Mouse (Mus musculus) C2C12 (cell line): ENCODE data around the gene Slc36a3. TPM values are rescaled to one million over a fixed set of nuclear protein-coding genes. Genes with fewer than 3 reads are reported as not detected.
"Not testable (repeated sequence)": the region's sequence is repeated elsewhere in the genome, so short reads cannot be mapped to it uniquely, and the experiment has no call there.

Experiments used
- H3K27me3 ChIP-seq: one replicate; pipeline ENCODE4 v1.6.1; 2011; ENCODE audit not compliant: control insufficient read depth, insufficient read depth, insufficient read length
- H3K36me3 ChIP-seq: one replicate; pipeline ENCODE4 v1.6.1; 2011; ENCODE audit not compliant: control insufficient read depth, insufficient read depth
- H3K4me3 ChIP-seq: one replicate; pipeline ENCODE4 v1.5.1; 2011; ENCODE audit warnings: mild to moderate bottlenecking, control low read depth; ENCODE audit not compliant: poor library complexity, insufficient read depth, severe bottlenecking
- H3K79me2 ChIP-seq: one replicate; pipeline ENCODE4 v1.6.1; 2011; ENCODE audit not compliant: control insufficient read depth, insufficient read depth
- H3K79me3 ChIP-seq: one replicate; pipeline ENCODE4 v1.6.1; 2011; ENCODE audit warnings: low read depth, control low read depth
- H3ac ChIP-seq: one replicate; pipeline ENCODE3; 2011; ENCODE audit warnings: low read depth; ENCODE audit not compliant: control insufficient read depth, insufficient read length
- CEBPB ChIP-seq: IDR thresholded peaks from one replicate; pipeline ENCODE4 v1.6.1; 2011; ENCODE audit warnings: low read depth, mild to moderate bottlenecking, control low read depth, moderate library complexity
- CTCF ChIP-seq: IDR thresholded peaks from one replicate; pipeline ENCODE4 v1.5.1; 2011; ENCODE audit not compliant: control insufficient read depth, insufficient read depth, insufficient read length
- FOSL1 ChIP-seq: IDR thresholded peaks from one replicate; pipeline ENCODE4 v1.8.0; 2011; ENCODE audit warnings: mild to moderate bottlenecking, low read length; ENCODE audit not compliant: poor library complexity, insufficient read depth, severe bottlenecking
- MAX ChIP-seq: IDR thresholded peaks from one replicate; pipeline ENCODE4 v1.6.1; 2011; ENCODE audit warnings: mild to moderate bottlenecking, control low read depth
- MYOD1 ChIP-seq: IDR thresholded peaks from one replicate; pipeline ENCODE4 v1.6.1; 2011; ENCODE audit warnings: low read depth; ENCODE audit not compliant: control insufficient read depth, insufficient read length
- MYOG ChIP-seq: IDR thresholded peaks from one replicate; pipeline ENCODE4 v1.6.1; 2011; ENCODE audit not compliant: control insufficient read depth, insufficient read length; ENCODE audit errors: extremely low read depth
- USF1 ChIP-seq: IDR thresholded peaks from one replicate; pipeline ENCODE4 v1.6.1; 2011; ENCODE audit warnings: low read depth, mild to moderate bottlenecking, control low read depth, moderate library complexity
- polyA plus RNA-seq: library from polyadenylated mRNA; unstranded; fragments of >200 nt; fragmentation: generic; extraction: Trizol; gene quantifications from one replicate; pipeline ENCODE4 v1.2.1, GENCODE M21; 2012; ENCODE audit warnings: missing spikeins

Gene Slc36a3
- polyA plus RNA-seq, 1 experiment = 0.01 TPM

GRCm38 (mm10) chr11:55097463-55098188 is 53.9 kb downstream of the Slc36a3 start, which contains the start of gene Gm2a:
Gene Gm2a (plus strand): TSS chr11:55098115.
- Histone ChIP-seq H3K79me3 (no peaks in the 10 kb centered on the region), H3ac (peak within 1 kb of the TSS; percentile 54), H3K79me2 (no peaks in the 10 kb centered on the region), H3K36me3 (no peaks in the 10 kb centered on the region), H3K27me3 (no peaks in the 10 kb centered on the region), H3K4me3 (no peak within 1 kb of the TSS)
- no peak for TF ChIP-seq MYOG
- TF ChIP-seq CEBPB = no peak

- Histone ChIP-seq H3K79me2 (no peaks in the 10 kb centered on the region), H3ac (peak overlapping the region; percentile 8), H3K27me3 (no peaks in the 10 kb centered on the region), H3K36me3 (no peaks in the 10 kb centered on the region), H3K79me3 (no peaks in the 10 kb centered on the region), H3K4me3 (no peak overlapping the region)
- no peak for TF ChIP-seq USF1
These were observed 54.6 kb downstream of the Slc36a3 start for GRCm38 (mm10) chr11:55096731-55097462.

GRCm38 (mm10) chr11:55096296-55096695 is 55.2 kb downstream of the Slc36a3 start:
- H3K79me3 ChIP-seq, H3K79me2 ChIP-seq: not testable (repeated sequence)

GRCm38 (mm10) chr11:55093096-55093495 is 58.4 kb downstream of the Slc36a3 start:
- no peaks in the 10 kb centered on the region for H3K36me3 ChIP-seq
- H3ac ChIP-seq = no peak overlapping the region
- no peak for TF ChIP-seq CEBPB
- no peak for TF ChIP-seq MYOD1
- TF ChIP-seq FOSL1 = no peak
- TF ChIP-seq CTCF = no peak
- H3K4me3 ChIP-seq = no peak overlapping the region
- H3K79me3 ChIP-seq = no peaks in the 10 kb centered on the region
- H3K79me2 ChIP-seq = no peaks in the 10 kb centered on the region
- peaks cover 3% of the 10 kb centered on the region for H3K27me3 ChIP-seq

More at GRCm38 (mm10) chr11:55096296-55096695, 55.2 kb downstream of the Slc36a3 start:
- not testable (repeated sequence) for H3K4me3 ChIP-seq, H3K36me3 ChIP-seq, H3ac ChIP-seq, H3K27me3 ChIP-seq

- Histone ChIP-seq H3K27me3 (peaks cover 3% of the 10 kb centered on the region), H3K36me3 (no peaks in the 10 kb centered on the region), H3K4me3 (no peak overlapping the region), H3K79me3 (no peaks in the 10 kb centered on the region), H3ac (no peak overlapping the region), H3K79me2 (no peaks in the 10 kb centered on the region)
- TF ChIP-seq MAX (no peak), USF1 (no peak)
These were observed 61.6 kb downstream of the Slc36a3 start for GRCm38 (mm10) chr11:55089892-55090291.

- Histone ChIP-seq H3K4me3 (no peak overlapping the region), H3K79me3 (no peaks in the 10 kb centered on the region), H3ac (no peak overlapping the region), H3K79me2 (no peaks in the 10 kb centered on the region), H3K36me3 (no peaks in the 10 kb centered on the region), H3K27me3 (peaks cover 3% of the 10 kb centered on the region)
- TF ChIP-seq FOSL1 (no peak), CTCF (peak; percentile 73), CEBPB (peak; percentile 77)
These were observed 64.5 kb downstream of the Slc36a3 start for GRCm38 (mm10) chr11:55087006-55087405.

GRCm38 (mm10) chr11:55085396-55085795 is 66.1 kb downstream of the Slc36a3 start:
- H3K79me2 ChIP-seq = no peaks in the 10 kb centered on the region
- H3K79me3 ChIP-seq = no peaks in the 10 kb centered on the region
- H3K27me3 ChIP-seq = no peaks in the 10 kb centered on the region
- no peak overlapping the region for H3ac ChIP-seq
- H3K4me3 ChIP-seq = no peak overlapping the region
- no peaks in the 10 kb centered on the region for H3K36me3 ChIP-seq
- TF ChIP-seq MYOD1 = no peak
- no peak for TF ChIP-seq CTCF
- TF ChIP-seq MYOG = no peak
- TF ChIP-seq CEBPB = no peak
- no peak for TF ChIP-seq USF1
- TF ChIP-seq MAX = no peak
- TF ChIP-seq FOSL1 = no peak
